Mouse (Mus musculus): ENCODE data around the gene Mlst8. TPM values are rescaled to one million over a fixed set of nuclear protein-coding genes. Genes with fewer than 3 reads are reported as not detected.

Gene Mlst8
- total and polyA plus RNA-seq, 3 experiments = 35.4 to 57.3 TPM; not detected in 1

DNA sequence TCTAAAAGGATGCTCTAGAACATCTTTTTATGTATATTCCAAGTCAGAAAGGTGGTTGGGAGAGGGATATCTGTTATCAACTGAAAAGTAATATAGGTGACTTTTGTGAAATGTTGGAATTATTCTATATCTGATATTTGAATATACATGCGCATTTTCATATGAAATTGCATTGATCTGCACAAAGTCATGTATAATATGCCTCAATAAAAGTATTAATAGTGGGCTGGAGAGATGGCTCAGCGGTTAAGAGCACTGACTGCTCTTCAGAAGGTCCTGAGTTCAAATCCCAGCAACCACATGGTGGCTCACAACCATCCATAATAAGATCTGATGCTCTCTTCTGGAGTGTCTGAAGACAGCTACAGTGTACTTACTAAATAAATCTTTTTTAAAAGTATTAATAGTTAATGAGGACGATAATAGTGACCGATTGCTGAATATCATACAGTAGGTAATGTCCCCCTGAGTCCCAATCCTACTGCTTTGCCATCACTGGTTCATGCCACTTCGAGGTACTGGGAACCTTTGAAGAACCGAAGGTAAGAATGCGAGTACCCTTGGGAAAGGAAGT is 9.5 kb downstream of the Mlst8 start:
- peaks cover 25% of the 10 kb centered on the region for H3K79me2 ChIP-seq (ENCODE audit: control insufficient read depth, insufficient read depth, low read length, poor library complexity)
- H3K36me3 ChIP-seq (ENCODE audit: control insufficient read depth in 1 of 2, insufficient read depth in 2 of 2, low read length in 2 of 2) = peaks cover 0 to 8% of the 10 kb centered on the region in 2 experiments; a peak in 2 of 4 replicates
- H3K9me3 ChIP-seq (replicated peaks; ENCODE audit: insufficient read depth, low read length) = no peaks in the 10 kb centered on the region
- no peaks in the 10 kb centered on the region for H3K27me3 ChIP-seq (ENCODE audit: control insufficient read depth in 1 of 2, insufficient read depth in 2 of 2, low read length in 2 of 2)
- peak; percentile 46 for DNase-seq (ENCODE audit: low read depth, low spot score)
- H3K4me3 ChIP-seq (ENCODE audit: control insufficient read depth in 1 of 2, insufficient read depth in 1 of 2, low read depth in 2 of 2, low read length in 2 of 2) = peak overlapping the region; percentile 70 to 90
- TF ChIP-seq CHD1 (IDR thresholded peaks at IDR 0.05; ENCODE audit: low read depth, low read length) (no peak), ZKSCAN1 (IDR thresholded peaks at IDR 0.05; ENCODE audit: low read depth, low read length) (no peak), MYC (IDR thresholded peaks at IDR 0.05; ENCODE audit: low read depth, low read length) (peak; percentile 38; the same call in 1 of the 2 replicates), TBP (IDR thresholded peaks at IDR 0.05; ENCODE audit: low read depth, low read length) (peak; percentile 97), GABPA (IDR thresholded peaks at IDR 0.05; ENCODE audit: low read depth, low read length) (no peak), E2F4 (IDR thresholded peaks at IDR 0.05; ENCODE audit: borderline replicate concordance, low read depth, low read length) (peak; percentile 16; the same call in 1 of the 2 replicates)
- peak overlapping the region; percentile 82 for H3K9ac ChIP-seq (ENCODE audit: control insufficient read depth, low read depth, low read length, poor library complexity, severe bottlenecking)
- H3K27ac ChIP-seq (ENCODE audit: control insufficient read depth, low read depth, low read length) = peak overlapping the region; percentile 88
- H3K4me1 ChIP-seq (ENCODE audit: control insufficient read depth in 1 of 2, insufficient read depth in 2 of 2, low read length in 2 of 2) = peaks cover 0 to 12% of the 10 kb centered on the region in 2 experiments; a peak in 3 of 4 replicates

DNA sequence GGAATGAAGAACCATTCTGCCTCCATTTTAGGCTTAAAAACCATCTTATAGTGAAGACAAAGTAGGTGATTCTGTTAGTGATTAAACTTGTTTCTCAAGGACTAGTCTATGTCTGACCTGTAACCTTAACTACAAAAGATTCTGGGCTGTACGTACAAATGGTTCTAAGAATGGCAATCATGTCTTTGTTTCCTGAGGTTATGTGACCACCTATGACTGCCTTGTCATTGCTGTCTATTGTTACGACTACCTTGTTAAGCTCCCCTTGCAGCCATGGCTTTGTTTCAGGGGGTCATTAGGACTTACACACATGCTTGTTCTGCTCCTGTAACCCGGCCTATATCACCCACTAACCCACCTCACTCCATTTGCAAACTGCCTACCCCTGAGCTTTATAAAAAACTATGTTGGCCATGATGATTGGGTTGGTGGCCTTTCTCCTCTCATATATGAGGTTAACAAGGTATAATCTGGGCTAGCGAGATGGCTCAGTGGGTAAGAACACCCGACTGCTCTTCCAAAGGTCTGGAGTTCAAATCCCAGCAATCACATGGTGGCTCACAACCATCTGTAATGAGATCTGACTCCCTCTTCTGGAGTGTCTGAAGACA is 10.1 kb downstream of the Mlst8 start:
- H3K9ac ChIP-seq (ENCODE audit: control insufficient read depth, low read depth, low read length, poor library complexity, severe bottlenecking) = no peak overlapping the region
- TF ChIP-seq USF1 (IDR thresholded peaks at IDR 0.05; ENCODE audit: low read depth, low read length) = peak; percentile 57
- TF ChIP-seq POLR2AphosphoS2 (IDR thresholded peaks at IDR 0.05; ENCODE audit: low read length) = no peak
- peaks cover 0 to 14% of the 10 kb centered on the region in 2 experiments; a peak in 3 of 4 replicates for H3K4me1 ChIP-seq (ENCODE audit: control insufficient read depth in 1 of 2, insufficient read depth in 2 of 2, low read length in 2 of 2)
- H3K27ac ChIP-seq (ENCODE audit: control insufficient read depth, low read depth, low read length) = no peak overlapping the region
- peaks cover 0 to 8% of the 10 kb centered on the region in 2 experiments; a peak in 2 of 4 replicates for H3K36me3 ChIP-seq (ENCODE audit: control insufficient read depth in 1 of 2, insufficient read depth in 2 of 2, low read length in 2 of 2)
- peaks cover 25% of the 10 kb centered on the region for H3K79me2 ChIP-seq (ENCODE audit: control insufficient read depth, insufficient read depth, low read length, poor library complexity)
- no peak overlapping the region for H3K4me3 ChIP-seq (ENCODE audit: control insufficient read depth in 1 of 2, insufficient read depth in 1 of 2, low read depth in 2 of 2, low read length in 2 of 2)
- H3K27me3 ChIP-seq (ENCODE audit: control insufficient read depth in 1 of 2, insufficient read depth in 2 of 2, low read length in 2 of 2) = no peaks in the 10 kb centered on the region
- peak; percentile 40 for DNase-seq (ENCODE audit: low read depth, low spot score)
- no peaks in the 10 kb centered on the region for H3K9me3 ChIP-seq (replicated peaks; ENCODE audit: insufficient read depth, low read length)

DNA sequence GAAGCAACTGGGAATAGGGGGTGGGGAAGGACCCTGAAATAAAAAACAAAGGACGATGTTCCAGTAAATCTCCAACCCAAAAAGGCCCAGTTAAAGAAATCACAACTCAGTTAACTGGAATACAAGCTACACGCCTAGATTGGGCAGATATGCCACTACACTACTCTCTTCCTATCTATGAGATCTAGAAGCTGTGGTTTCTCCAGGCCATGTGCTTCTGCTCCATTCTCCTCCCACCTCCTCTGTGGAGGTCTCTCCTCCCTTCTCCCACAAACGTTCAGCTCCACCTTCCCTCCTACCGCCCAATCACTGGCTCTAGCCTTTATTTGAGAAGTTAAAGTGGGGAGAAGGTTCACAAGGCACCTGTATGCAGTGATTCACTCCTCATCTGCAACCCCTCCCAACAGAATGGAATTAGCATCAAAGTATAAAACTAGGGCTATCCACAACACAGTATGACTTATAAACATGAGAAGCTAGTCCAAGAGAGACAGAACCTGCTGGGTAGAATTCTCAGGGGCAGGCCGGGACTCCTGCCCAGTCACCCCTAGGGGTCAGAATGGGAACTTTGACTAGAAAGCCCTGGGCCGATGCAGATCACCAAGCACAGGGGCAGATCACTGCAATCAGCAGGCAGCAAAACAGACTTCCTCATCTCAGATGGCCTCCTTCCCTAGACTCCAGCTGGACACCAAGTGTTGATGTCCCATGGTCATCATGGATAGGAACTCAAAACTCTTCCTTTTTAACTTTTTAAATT is 15.3 kb downstream of the Mlst8 start:
- H3K79me2 ChIP-seq (ENCODE audit: control insufficient read depth, insufficient read depth, low read length, poor library complexity) = no peaks in the 10 kb centered on the region
- no peak overlapping the region for H3K9ac ChIP-seq (ENCODE audit: control insufficient read depth, low read depth, low read length, poor library complexity, severe bottlenecking)
- H3K4me1 ChIP-seq (ENCODE audit: control insufficient read depth in 1 of 2, insufficient read depth in 2 of 2, low read length in 2 of 2) = peaks cover 0 to 12% of the 10 kb centered on the region in 2 experiments; a peak in 3 of 4 replicates
- peaks cover 0 to 4% of the 10 kb centered on the region in 2 experiments; a peak in 2 of 4 replicates for H3K36me3 ChIP-seq (ENCODE audit: control insufficient read depth in 1 of 2, insufficient read depth in 2 of 2, low read length in 2 of 2)
- peak; percentile 77 for DNase-seq (ENCODE audit: low read depth, low spot score)
- no peak overlapping the region for H3K4me3 ChIP-seq (ENCODE audit: control insufficient read depth in 1 of 2, insufficient read depth in 1 of 2, low read depth in 2 of 2, low read length in 2 of 2)
- H3K27me3 ChIP-seq (ENCODE audit: control insufficient read depth in 1 of 2, insufficient read depth in 2 of 2, low read length in 2 of 2) = no peaks in the 10 kb centered on the region
- no peaks in the 10 kb centered on the region for H3K9me3 ChIP-seq (replicated peaks; ENCODE audit: insufficient read depth, low read length)
- no peak overlapping the region for H3K27ac ChIP-seq (ENCODE audit: control insufficient read depth, low read depth, low read length)
- no peak for TF ChIP-seq HCFC1 (IDR thresholded peaks at IDR 0.05; ENCODE audit: low read depth, low read length)
- TF ChIP-seq MAX (IDR thresholded peaks at IDR 0.05; ENCODE audit: low read length) = no peak; the same call in 1 of the 2 replicates
- no peak for TF ChIP-seq SMC3 (IDR thresholded peaks at IDR 0.05; ENCODE audit: low read depth, low read length)
- no peak for TF ChIP-seq CHD1 (IDR thresholded peaks at IDR 0.05; ENCODE audit: low read depth, low read length)
- no peak for TF ChIP-seq ZMIZ1 (IDR thresholded peaks at IDR 0.05; ENCODE audit: low read depth, low read length)
- TF ChIP-seq USF2 (IDR thresholded peaks at IDR 0.05; ENCODE audit: borderline replicate concordance in 1 of 2, insufficient read depth in 1 of 2, low read depth in 1 of 2, low read length in 2 of 2) = no peak
- peak; percentile 45; the same call in 1 of the 2 replicates for TF ChIP-seq MXI1 (IDR thresholded peaks at IDR 0.05; ENCODE audit: low read depth, low read length)
- peak in 2 of 3 experiments; percentile 25 to 39; a peak in 5 of 6 replicates for TF ChIP-seq CTCF (IDR thresholded peaks at IDR 0.05 in 2 of 3, conservative IDR thresholded peaks at IDR 0.05 in 1 of 3; ENCODE audit: control insufficient read depth in 1 of 3, insufficient read depth in 1 of 3, low read depth in 2 of 3, low read length in 3 of 3, poor library complexity in 1 of 3, severe bottlenecking in 1 of 3)
- no peak for TF ChIP-seq POLR2A (IDR thresholded peaks at IDR 0.05; ENCODE audit: control insufficient read depth in 1 of 2, insufficient read depth in 1 of 2, low read depth in 1 of 2, low read length in 2 of 2, poor library complexity in 1 of 2)
- TF ChIP-seq MEF2A (IDR thresholded peaks at IDR 0.05; ENCODE audit: extremely low read depth, insufficient replicate concordance, low read depth, low read length, poor library complexity, severe bottlenecking) = no peak
- TF ChIP-seq GATA1 (IDR thresholded peaks at IDR 0.05; ENCODE audit: low read depth, low read length) = peak; percentile 54
- TF ChIP-seq MYC (IDR thresholded peaks at IDR 0.05; ENCODE audit: low read depth, low read length) = peak; percentile 69; the same call in 1 of the 2 replicates
- peak; percentile 56; the same call in 1 of the 2 replicates for TF ChIP-seq RCOR1 (IDR thresholded peaks at IDR 0.05; ENCODE audit: low read depth, low read length)
- no peak for TF ChIP-seq ZNF384 (IDR thresholded peaks at IDR 0.05; ENCODE audit: low read depth, low read length)
- TF ChIP-seq TAL1 (IDR thresholded peaks at IDR 0.05; ENCODE audit: low read length) = no peak
- no peak for TF ChIP-seq NELFE (IDR thresholded peaks at IDR 0.05; ENCODE audit: low read depth, low read length)
- TF ChIP-seq POLR2AphosphoS2 (IDR thresholded peaks at IDR 0.05; ENCODE audit: low read length) = no peak

All from MEL (cell line).